Mouse (Mus musculus) kidney, embryonic 16.5 days (tissue): ENCODE results near the gene Gdap1l1. TPM values are rescaled to one million over a fixed set of nuclear protein-coding genes. Genes with fewer than 3 reads are reported as not detected.

Experiments
- ATAC-seq: fragments of 200-750 bp; cut with Nextera tagmentation; 2 replicates; pipeline ENCODE4 v1.8.0; 2017; ENCODE audit warnings: moderate TSS enrichment; ENCODE audit not compliant: low FRiP score, low TSS enrichment
- H3K27ac ChIP-seq: fragments of 300-500 bp; sonication (generic); 2 replicates; pipeline ENCODE4 v1.5.1; 2014; ENCODE audit warnings: low read length
- H3K27me3 ChIP-seq: fragments of 300-500 bp; sonication (generic); 2 replicates; pipeline ENCODE4 v1.6.1; 2014; ENCODE audit warnings: low read length, control low read depth, mixed read lengths; ENCODE audit not compliant: insufficient read depth
- H3K36me3 ChIP-seq: fragments of 300-500 bp; sonication (generic); 2 replicates; pipeline ENCODE4 v1.6.1; 2014; ENCODE audit warnings: low read length, control low read depth, mixed read lengths; ENCODE audit not compliant: insufficient read depth
- H3K4me1 ChIP-seq: fragments of 300-500 bp; sonication (generic); 2 replicates; pipeline ENCODE4 v1.6.1; 2014; ENCODE audit warnings: low read length, control low read depth, mixed read lengths; ENCODE audit not compliant: insufficient read depth
- H3K4me2 ChIP-seq: fragments of 300-500 bp; sonication (generic); replicated peaks from 2 replicates; pipeline ENCODE4 v1.6.1; 2014; ENCODE audit warnings: low read depth, low read length
- H3K4me3 ChIP-seq: fragments of 300-500 bp; sonication (generic); 2 replicates; pipeline ENCODE4 v1.5.1; 2014; ENCODE audit warnings: mild to moderate bottlenecking, low read length
- H3K9ac ChIP-seq: fragments of 300-500 bp; sonication (generic); replicated peaks from 2 replicates; pipeline ENCODE4 v1.6.1; 2014; ENCODE audit warnings: low read length
- H3K9me3 ChIP-seq: fragments of 300-500 bp; sonication (generic); 2 replicates; pipeline ENCODE4 v1.6.1; 2016; ENCODE audit warnings: low read length, control low read depth
- WGBS: fragments of 180-500 bp; shearing (Covaris S2); extraction: QIAGEN DNeasy Blood & Tissue Kit; methylation state at CpG from one replicate; pipeline ENCODE4 v1.1.7; 2014; 5-methylcytosine and 5-hydroxymethylcytosine counted together
- polyA plus RNA-seq: library from polyadenylated mRNA; unstranded; fragments of >200 nt; fragmentation: Nextera tagmentation; extraction: Ambion mirVana; gene quantifications from 2 replicates; pipeline ENCODE4 v1.2.1, GENCODE M21; 2015

The Gdap1l1 gene
- polyA plus RNA-seq, 1 experiment from 2014 or later = 0.91 TPM

GRCm38 (mm10) chr2:163439488-163439887 is 1.2 kb downstream of the Gdap1l1 start:
- Histone ChIP-seq H3K9ac (no peak overlapping the region), H3K4me1 (peaks cover 6% of the 10 kb centered on the region), H3K36me3 (no peaks in the 10 kb centered on the region), H3K27ac (no peak overlapping the region), H3K9me3 (no peaks in the 10 kb centered on the region), H3K4me3 (no peak overlapping the region), H3K4me2 (no peak overlapping the region), H3K27me3 (peaks cover 22% of the 10 kb centered on the region)
- WGBS = 72% methylated on average over 1 of the region's 1 CpGs
- ATAC-seq = no peak

DNA sequence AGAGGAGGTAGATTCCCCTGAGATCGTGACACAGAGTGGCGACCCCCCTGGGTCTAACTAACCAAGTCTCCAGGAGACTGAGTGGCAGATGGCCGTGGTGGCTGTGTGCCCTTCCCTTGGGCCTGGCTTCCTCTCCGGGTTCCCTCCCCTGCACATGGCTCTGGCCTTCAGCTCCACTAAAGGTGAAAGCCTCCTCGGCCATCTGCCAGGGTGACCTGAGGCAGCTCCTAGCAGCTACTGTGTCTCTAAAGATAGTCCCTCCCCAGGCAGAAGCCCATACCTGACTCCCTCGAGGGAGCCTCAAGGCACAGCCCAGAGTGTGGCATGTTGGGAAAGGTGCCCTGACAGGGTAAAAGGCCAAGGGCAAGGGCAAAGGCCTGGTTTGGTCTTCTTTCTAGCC is 5.3 kb downstream of the Gdap1l1 start:
- ATAC-seq = no peak
- Histone ChIP-seq H3K27ac (no peak overlapping the region), H3K9me3 (no peaks in the 10 kb centered on the region), H3K9ac (no peak overlapping the region), H3K4me2 (no peak overlapping the region), H3K27me3 (peaks cover 12% of the 10 kb centered on the region), H3K4me1 (peaks cover under 1% of the 10 kb centered on the region), H3K36me3 (no peaks in the 10 kb centered on the region), H3K4me3 (no peak overlapping the region)
- 65% methylated on average over 6 of the region's 6 CpGs for WGBS

- no peaks in the 10 kb centered on the region for H3K36me3 ChIP-seq
- no peaks in the 10 kb centered on the region for H3K4me1 ChIP-seq
- peaks cover 7% of the 10 kb centered on the region for H3K27me3 ChIP-seq
- H3K4me2 ChIP-seq = no peak overlapping the region
- no peak overlapping the region for H3K27ac ChIP-seq
- no peak for ATAC-seq
- no peak overlapping the region for H3K9ac ChIP-seq
- no peaks in the 10 kb centered on the region for H3K9me3 ChIP-seq
- WGBS = 66% methylated on average over 7 of the region's 7 CpGs
- no peak overlapping the region for H3K4me3 ChIP-seq
These were observed 5.7 kb downstream of the Gdap1l1 start for GRCm38 (mm10) chr2:163444017-163444416.

DNA sequence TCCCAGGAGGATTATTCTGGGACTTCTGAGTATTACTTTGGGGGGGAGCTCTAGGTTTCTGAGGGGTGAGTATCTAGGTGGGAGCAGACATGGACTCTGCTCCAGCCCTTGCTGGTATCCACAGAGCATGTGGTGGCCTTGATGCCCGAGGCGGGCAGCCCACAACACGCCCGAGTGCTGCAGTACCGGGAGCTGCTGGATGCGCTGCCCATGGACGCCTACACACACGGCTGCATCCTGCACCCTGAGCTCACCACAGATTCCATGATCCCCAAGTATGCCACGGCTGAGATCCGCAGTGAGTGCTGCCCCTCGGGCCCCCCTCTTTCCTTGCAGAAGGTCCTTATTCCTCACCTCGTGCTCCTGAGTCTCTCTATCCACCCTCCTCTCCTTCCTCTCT is 9.1 kb downstream of the Gdap1l1 start:
- no peak for ATAC-seq
- H3K4me2 ChIP-seq = no peak overlapping the region
- no peak overlapping the region for H3K4me3 ChIP-seq
- H3K27ac ChIP-seq = no peak overlapping the region
- H3K4me1 ChIP-seq = no peaks in the 10 kb centered on the region
- no peaks in the 10 kb centered on the region for H3K27me3 ChIP-seq
- 81% methylated on average over 12 of the region's 12 CpGs for WGBS
- no peaks in the 10 kb centered on the region for H3K36me3 ChIP-seq
- no peaks in the 10 kb centered on the region for H3K9me3 ChIP-seq
- H3K9ac ChIP-seq = no peak overlapping the region

DNA sequence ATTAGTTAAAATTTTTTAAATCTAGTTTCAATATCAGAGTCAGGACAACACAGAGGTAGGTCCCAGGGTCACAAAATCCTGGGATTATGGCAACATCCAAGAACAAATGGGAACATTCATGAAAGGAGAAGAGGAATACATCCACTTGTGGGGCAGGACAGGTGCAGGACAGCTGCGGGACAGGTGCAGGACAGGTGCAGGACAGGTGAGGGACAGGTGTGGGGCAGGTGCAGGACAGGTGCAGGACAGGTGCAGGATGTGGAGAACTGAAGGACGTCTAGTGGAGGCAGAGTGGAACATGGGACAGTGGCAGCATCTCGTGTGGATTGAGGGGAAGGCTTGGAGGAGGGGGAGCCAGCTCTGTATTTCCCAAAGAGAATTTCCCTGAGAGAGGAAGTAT is 11.0 kb downstream of the Gdap1l1 start:
- H3K27me3 ChIP-seq = no peaks in the 10 kb centered on the region
- no peak overlapping the region for H3K9ac ChIP-seq
- no peaks in the 10 kb centered on the region for H3K36me3 ChIP-seq
- WGBS = 80% methylated on average over 3 of the region's 3 CpGs
- no peak overlapping the region for H3K4me2 ChIP-seq
- ATAC-seq = no peak
- no peaks in the 10 kb centered on the region for H3K4me1 ChIP-seq
- H3K9me3 ChIP-seq = no peaks in the 10 kb centered on the region
- no peak overlapping the region for H3K4me3 ChIP-seq
- no peak overlapping the region for H3K27ac ChIP-seq

DNA sequence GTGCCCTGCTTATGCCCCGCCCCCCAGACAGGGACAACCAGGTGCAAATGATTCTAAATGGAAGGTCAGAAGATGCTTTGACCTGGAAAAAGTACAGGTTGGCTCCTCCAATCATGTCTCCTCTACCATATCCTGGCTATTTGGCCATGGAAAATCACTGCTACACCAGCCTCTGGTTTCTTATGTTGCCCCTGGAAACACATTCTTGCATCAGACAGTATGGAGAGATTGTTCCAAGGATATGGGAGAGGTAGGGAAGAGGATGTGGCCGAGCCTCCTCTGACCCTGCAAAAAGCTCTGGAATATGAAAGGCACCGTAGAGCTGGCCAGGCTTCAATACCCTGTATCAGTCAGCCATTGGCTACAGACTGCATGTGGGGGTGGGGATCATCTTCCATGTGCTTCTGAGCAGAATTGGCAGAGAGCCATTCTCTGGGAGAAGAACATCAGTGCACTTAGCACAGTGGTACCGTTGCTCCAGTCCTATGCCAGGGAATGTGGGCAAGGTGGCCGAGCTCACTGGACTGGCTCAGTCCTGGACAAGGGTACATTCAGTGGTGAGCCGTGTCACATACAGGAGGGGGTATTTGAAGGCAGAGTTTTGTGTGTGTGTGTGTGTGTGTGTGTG is 12.5 kb downstream of the Gdap1l1 start:
- ATAC-seq = no peak
- H3K36me3 ChIP-seq = no peaks in the 10 kb centered on the region
- H3K4me1 ChIP-seq = no peaks in the 10 kb centered on the region
- H3K4me3 ChIP-seq = no peak overlapping the region
- 63% methylated on average over 6 of the region's 6 CpGs for WGBS
- no peak overlapping the region for H3K4me2 ChIP-seq
- no peak overlapping the region for H3K9ac ChIP-seq
- no peaks in the 10 kb centered on the region for H3K27me3 ChIP-seq
- no peaks in the 10 kb centered on the region for H3K9me3 ChIP-seq
- H3K27ac ChIP-seq = no peak overlapping the region

- 89% methylated on average over 6 of the region's 6 CpGs for WGBS
- Histone ChIP-seq H3K4me2 (no peak overlapping the region), H3K27me3 (peaks cover 3% of the 10 kb centered on the region; the same call in 1 of the 2 replicates), H3K9me3 (no peaks in the 10 kb centered on the region), H3K9ac (no peak overlapping the region), H3K4me3 (no peak overlapping the region), H3K4me1 (no peaks in the 10 kb centered on the region), H3K36me3 (no peaks in the 10 kb centered on the region), H3K27ac (no peak overlapping the region)
- ATAC-seq = no peak
These were observed 14.5 kb downstream of the Gdap1l1 start for GRCm38 (mm10) chr2:163452738-163453137.

DNA sequence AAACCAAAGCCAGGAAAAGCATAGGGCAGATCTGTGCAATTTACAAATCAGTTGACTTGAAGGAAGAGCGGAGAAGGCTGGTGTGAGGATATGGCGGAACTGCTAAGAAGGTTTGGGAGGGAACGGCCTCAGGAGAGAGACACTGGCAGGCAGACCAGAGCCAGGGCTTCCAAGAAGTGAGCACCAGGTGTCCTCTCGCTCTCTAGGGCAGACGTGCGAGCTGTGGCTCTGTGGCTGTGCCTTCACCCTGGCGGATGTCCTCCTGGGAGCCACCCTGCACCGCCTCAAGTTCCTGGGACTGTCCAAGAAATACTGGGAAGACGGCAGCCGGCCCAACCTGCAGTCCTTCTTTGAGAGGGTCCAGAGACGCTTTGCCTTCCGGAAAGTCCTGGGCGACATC is 15.1 kb downstream of the Gdap1l1 start:
- no peak for ATAC-seq
- WGBS = 89% methylated on average over 13 of the region's 13 CpGs
- no peaks in the 10 kb centered on the region for H3K4me1 ChIP-seq

GRCm38 (mm10) chr2:163458539-163459265 is 20.4 kb downstream of the Gdap1l1 start:
- 48% methylated on average over 27 of the region's 27 CpGs for WGBS
- ATAC-seq = no peak

More for the DNA sequence above, 15.1 kb downstream of the Gdap1l1 start:
- Histone ChIP-seq H3K9ac (no peak overlapping the region), H3K27ac (no peak overlapping the region), H3K36me3 (no peaks in the 10 kb centered on the region), H3K27me3 (peaks cover 3% of the 10 kb centered on the region; the same call in 1 of the 2 replicates), H3K9me3 (no peaks in the 10 kb centered on the region), H3K4me3 (no peak overlapping the region), H3K4me2 (no peak overlapping the region)

GRCm38 (mm10) chr2:163459380-163459779 is 21.1 kb downstream of the Gdap1l1 start:
- Histone ChIP-seq H3K27me3 (peaks cover 12% of the 10 kb centered on the region), H3K9me3 (no peaks in the 10 kb centered on the region), H3K27ac (no peak overlapping the region), H3K9ac (no peak overlapping the region), H3K4me1 (no peaks in the 10 kb centered on the region), H3K4me3 (no peak overlapping the region), H3K36me3 (no peaks in the 10 kb centered on the region), H3K4me2 (no peak overlapping the region)
- no peak for ATAC-seq
- WGBS = 38% methylated on average over 10 of the region's 10 CpGs

More at GRCm38 (mm10) chr2:163458539-163459265, 20.4 kb downstream of the Gdap1l1 start:
- Histone ChIP-seq H3K9me3 (no peaks in the 10 kb centered on the region), H3K9ac (no peak overlapping the region), H3K36me3 (no peaks in the 10 kb centered on the region), H3K27ac (no peak overlapping the region), H3K4me3 (no peak overlapping the region), H3K27me3 (peaks cover 12% of the 10 kb centered on the region), H3K4me1 (no peaks in the 10 kb centered on the region), H3K4me2 (no peak overlapping the region)
